Mouse (Mus musculus): ENCODE measurements around the gene Zfp768. TPM values are rescaled to one million over a fixed set of nuclear protein-coding genes. Genes with fewer than 3 reads are reported as not detected.
"Not testable (repeated sequence)": the region's sequence is repeated elsewhere in the genome, so short reads cannot be mapped to it uniquely, and the experiment has no call there.

Gene Zfp768
- polyA plus RNA-seq, 1 experiment from 2014 or later = 9.0 TPM

GRCm38 (mm10) chr7:127342888-127343287, 2.5 kb downstream of the Zfp768 start:
- Histone ChIP-seq H3K9me3 (ENCODE audit: control insufficient read depth, low read length) (no peaks in the 10 kb centered on the region), H3K4me3 (ENCODE audit: low read depth, low read length) (no peak overlapping the region), H3K36me3 (ENCODE audit: control insufficient read depth, insufficient read depth, low read length) (peaks cover 3% of the 10 kb centered on the region; the same call in 1 of the 2 replicates), H3K27me3 (ENCODE audit: control insufficient read depth, insufficient read depth, low read length) (no peaks in the 10 kb centered on the region), H3K9ac (ENCODE audit: low read length) (no peak overlapping the region), H3K4me2 (replicated peaks; ENCODE audit: low read depth) (no peak overlapping the region), H3K4me1 (replicated peaks; ENCODE audit: control insufficient read depth, insufficient read depth) (peaks cover 3% of the 10 kb centered on the region; the same call in 1 of the 2 replicates), H3K27ac (replicated peaks) (no peak overlapping the region)
- WGBS = 90% methylated on average over 7 of the region's 7 CpGs
- ATAC-seq (ENCODE audit: low FRiP score, low TSS enrichment) = no peak
- no peak for DNase-seq (ENCODE audit: low spot score)
- no peak for TF ChIP-seq CTCF (IDR thresholded peaks at IDR 0.05; ENCODE audit: low read depth)

DNA sequence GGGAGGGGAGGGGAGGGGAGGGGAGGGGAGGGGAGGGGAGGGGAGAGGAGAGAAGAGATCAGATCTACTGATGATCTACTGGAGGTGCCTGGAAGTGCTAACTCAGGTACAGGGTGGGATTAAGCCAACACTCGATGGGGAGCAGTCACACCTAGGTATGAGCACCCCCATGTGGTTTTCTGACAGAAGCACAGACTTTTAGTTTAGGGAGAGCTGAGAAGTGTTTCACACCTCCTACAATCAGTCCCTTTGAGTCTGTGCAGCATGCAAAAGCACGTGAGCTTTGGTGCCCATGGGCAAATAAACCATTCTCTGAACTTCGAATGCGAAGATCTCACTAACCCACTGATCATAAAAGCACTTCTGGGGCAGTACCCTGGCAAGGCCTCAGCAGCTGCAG, 3.1 kb downstream of the Zfp768 start:
- no peak for ATAC-seq (ENCODE audit: low FRiP score, low TSS enrichment)
- 49% methylated on average over 4 of the region's 4 CpGs for WGBS
- Histone ChIP-seq H3K4me2 (replicated peaks; ENCODE audit: low read depth) (no peak overlapping the region), H3K4me3 (ENCODE audit: low read depth, low read length) (no peak overlapping the region), H3K36me3 (ENCODE audit: control insufficient read depth, insufficient read depth, low read length) (peaks cover 3% of the 10 kb centered on the region; the same call in 1 of the 2 replicates), H3K9ac (ENCODE audit: low read length) (no peak overlapping the region), H3K4me1 (replicated peaks; ENCODE audit: control insufficient read depth, insufficient read depth) (peaks cover 3% of the 10 kb centered on the region; the same call in 1 of the 2 replicates), H3K9me3 (ENCODE audit: control insufficient read depth, low read length) (no peaks in the 10 kb centered on the region), H3K27me3 (ENCODE audit: control insufficient read depth, insufficient read depth, low read length) (no peaks in the 10 kb centered on the region), H3K27ac (replicated peaks) (no peak overlapping the region)
- no peak for DNase-seq (ENCODE audit: low spot score)
- peak; percentile 63 for TF ChIP-seq CTCF (IDR thresholded peaks at IDR 0.05; ENCODE audit: low read depth)
- no peak for TF ChIP-seq EP300 (optimal IDR thresholded peaks at IDR 0.05)

DNA sequence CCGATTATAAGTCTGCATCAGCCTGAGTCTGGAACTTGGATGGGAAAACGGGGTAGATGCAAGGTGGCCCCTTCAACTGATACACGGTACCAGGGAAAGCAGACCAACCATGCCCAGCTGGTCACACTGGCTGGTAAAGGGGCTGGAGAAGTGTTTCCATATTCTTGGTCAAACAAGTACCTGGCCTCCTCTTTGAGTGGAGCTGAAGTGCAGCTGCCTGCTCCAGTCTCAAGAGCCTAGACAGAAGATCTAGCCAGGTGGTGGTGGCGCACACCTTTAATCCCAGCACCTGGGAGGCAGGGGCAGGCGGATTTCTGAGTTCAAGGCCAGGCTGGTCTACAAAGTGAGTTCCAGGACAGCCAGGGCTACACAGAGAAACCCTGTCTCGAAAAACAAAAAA, 3.5 kb downstream of the Zfp768 start:
- ATAC-seq (ENCODE audit: low FRiP score, low TSS enrichment); H3K27ac ChIP-seq (replicated peaks); H3K9ac ChIP-seq (ENCODE audit: low read length); DNase-seq (ENCODE audit: low spot score); H3K27me3 ChIP-seq (ENCODE audit: control insufficient read depth, insufficient read depth, low read length); H3K4me1 ChIP-seq (replicated peaks; ENCODE audit: control insufficient read depth, insufficient read depth); H3K36me3 ChIP-seq (ENCODE audit: control insufficient read depth, insufficient read depth, low read length); H3K4me2 ChIP-seq (replicated peaks; ENCODE audit: low read depth); H3K9me3 ChIP-seq (ENCODE audit: control insufficient read depth, low read length); H3K4me3 ChIP-seq (ENCODE audit: low read depth, low read length): not testable (repeated sequence)
- WGBS = 93% methylated on average over 5 of the region's 6 CpGs

DNA sequence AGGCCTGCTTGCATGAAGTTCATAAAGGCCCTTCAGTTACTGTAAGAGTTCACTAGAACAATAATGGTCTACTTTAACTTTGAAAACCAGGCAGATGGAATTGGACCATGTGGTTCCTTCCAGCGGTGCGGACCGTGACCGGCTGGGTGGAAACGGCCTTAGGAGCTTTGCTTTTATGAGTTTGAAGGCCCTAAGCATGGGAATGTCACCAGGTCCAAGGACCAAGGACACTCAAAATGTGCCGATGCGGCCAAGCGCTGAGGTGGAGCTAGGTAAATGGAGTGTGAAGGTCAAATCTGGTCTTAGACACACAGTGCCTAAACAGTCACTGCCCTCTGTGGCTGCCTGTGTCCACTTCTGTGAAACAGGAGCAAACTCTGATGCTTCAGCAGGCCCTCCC, 4.0 kb downstream of the Zfp768 start:
- H3K4me3 ChIP-seq (ENCODE audit: low read depth, low read length) = no peak overlapping the region
- no peak overlapping the region for H3K4me2 ChIP-seq (replicated peaks; ENCODE audit: low read depth)
- no peak overlapping the region for H3K9ac ChIP-seq (ENCODE audit: low read length)
- ATAC-seq (ENCODE audit: low FRiP score, low TSS enrichment) = no peak
- H3K4me1 ChIP-seq (replicated peaks; ENCODE audit: control insufficient read depth, insufficient read depth) = no peaks in the 10 kb centered on the region; the same call in 1 of the 2 replicates
- H3K36me3 ChIP-seq (ENCODE audit: control insufficient read depth, insufficient read depth, low read length) = peaks cover 3% of the 10 kb centered on the region; the same call in 1 of the 2 replicates
- DNase-seq (ENCODE audit: low spot score) = no peak
- no peaks in the 10 kb centered on the region for H3K27me3 ChIP-seq (ENCODE audit: control insufficient read depth, insufficient read depth, low read length)
- 94% methylated on average over 8 of the region's 8 CpGs for WGBS
- no peak for TF ChIP-seq CTCF (IDR thresholded peaks at IDR 0.05; ENCODE audit: low read depth)
- TF ChIP-seq EP300 (optimal IDR thresholded peaks at IDR 0.05) = no peak
- H3K27ac ChIP-seq (replicated peaks) = no peak overlapping the region
- H3K9me3 ChIP-seq (ENCODE audit: control insufficient read depth, low read length) = no peaks in the 10 kb centered on the region

GRCm38 (mm10) chr7:127337636-127338035, 7.8 kb downstream of the Zfp768 start:
- Histone ChIP-seq H3K4me1 (replicated peaks; ENCODE audit: control insufficient read depth, insufficient read depth) (no peaks in the 10 kb centered on the region), H3K4me3 (ENCODE audit: low read depth, low read length) (no peak overlapping the region), H3K27ac (replicated peaks) (no peak overlapping the region), H3K9me3 (ENCODE audit: control insufficient read depth, low read length) (no peaks in the 10 kb centered on the region), H3K27me3 (ENCODE audit: control insufficient read depth, insufficient read depth, low read length) (no peaks in the 10 kb centered on the region), H3K4me2 (replicated peaks; ENCODE audit: low read depth) (no peak overlapping the region), H3K9ac (ENCODE audit: low read length) (no peak overlapping the region), H3K36me3 (ENCODE audit: control insufficient read depth, insufficient read depth, low read length) (no peaks in the 10 kb centered on the region)
- 62% methylated on average over 4 of the region's 4 CpGs for WGBS
- ATAC-seq (ENCODE audit: low FRiP score, low TSS enrichment) (no peak), DNase-seq (ENCODE audit: low spot score) (no peak)
- no peak for TF ChIP-seq EP300 (optimal IDR thresholded peaks at IDR 0.05)

- no peak for DNase-seq (ENCODE audit: low spot score)
- WGBS = 82% methylated on average over 4 of the region's 4 CpGs
- Histone ChIP-seq H3K4me2 (replicated peaks; ENCODE audit: low read depth) (no peak overlapping the region), H3K4me1 (replicated peaks; ENCODE audit: control insufficient read depth, insufficient read depth) (no peaks in the 10 kb centered on the region), H3K4me3 (ENCODE audit: low read depth, low read length) (no peak overlapping the region), H3K27me3 (ENCODE audit: control insufficient read depth, insufficient read depth, low read length) (no peaks in the 10 kb centered on the region), H3K36me3 (ENCODE audit: control insufficient read depth, insufficient read depth, low read length) (no peaks in the 10 kb centered on the region), H3K9me3 (ENCODE audit: control insufficient read depth, low read length) (no peaks in the 10 kb centered on the region), H3K9ac (ENCODE audit: low read length) (no peak overlapping the region), H3K27ac (replicated peaks) (no peak overlapping the region)
- ATAC-seq (ENCODE audit: low FRiP score, low TSS enrichment) = no peak
- TF ChIP-seq CTCF (IDR thresholded peaks at IDR 0.05; ENCODE audit: low read depth) = no peak
- no peak for TF ChIP-seq EP300 (optimal IDR thresholded peaks at IDR 0.05)
These were observed 9.8 kb downstream of the Zfp768 start for GRCm38 (mm10) chr7:127335604-127336003.
